Mouse (Mus musculus) cerebellum, adult 9-11 months (tissue): ENCODE data around the gene Psmd8.

Experiments used
- DNase-seq: peaks from one replicate; pipeline ENCODE4 v3.0.0; 2022

The Psmd8 gene

GRCm38 (mm10) chr7:29134230-29134629 is 46.3 kb downstream of the Psmd8 start:
- DNase-seq, result no peak

- no peak for DNase-seq
These were observed 51.8 kb downstream of the Psmd8 start for GRCm38 (mm10) chr7:29128725-29129124.

- DNase-seq, result peak; percentile 14
These were observed 54.2 kb downstream of the Psmd8 start for GRCm38 (mm10) chr7:29126173-29126915.

- DNase-seq, result no peak
These were observed 55.5 kb downstream of the Psmd8 start, which contains the start of gene Ryr1 for GRCm38 (mm10) chr7:29124970-29125369. TSS of gene Ryr1 (minus strand) at chr7:29125179.
